Comparison of ENCODE assay signal across 28 mouse cellular contexts in genomic region chr5:52075096-52075495, GRCm38 (mm10).
DNase-seq lines count a peak whose midpoint lies in the region; ATAC-seq and TF ChIP-seq lines count a peak whose summit lies in the region.
"Had no signal": no experiment of that assay in that cellular context is flagged by ENCODE, and none has a peak within 500 bp of the region (broad histone marks: within the 10 kb centered on the region; RNA-seq: fewer than 3 reads in every experiment).

No protein-coding gene starts in this region.

- no peak for TF ChIP-seq POLR2A in MEL (IDR thresholded peaks at IDR 0.05; ENCODE audit: control insufficient read depth in 1 of 2, insufficient read depth in 1 of 2, low read depth in 1 of 2, low read length in 2 of 2, poor library complexity in 1 of 2)

- no peak for ATAC-seq in lung, postnatal 0 days
- peak; percentile 96 for ATAC-seq in granulocyte monocyte progenitor cell, adult 5-6 weeks (replicated peaks; ENCODE audit: poor library complexity, severe bottlenecking)
- ATAC-seq in megakaryocyte, adult 5-6 weeks (ENCODE audit: poor library complexity, severe bottlenecking), result peak; percentile 92
- ATAC-seq: forebrain, embryonic 13.5 days; forebrain, embryonic 16.5 days had no signal

- H3K4me2 ChIP-seq in lung, postnatal 0 days (replicated peaks; ENCODE audit: low read depth, low read length), result no peak overlapping the region
- H3K4me2 ChIP-seq: forebrain, embryonic 13.5 days; heart, embryonic 13.5 days; hindbrain, embryonic 12.5 days; hindbrain, embryonic 15.5 days had no signal

- H3K27me3 ChIP-seq in lung, postnatal 0 days (replicated peaks; ENCODE audit: insufficient read depth, low read length), result no peaks in the 10 kb centered on the region
- no peaks in the 10 kb centered on the region for H3K27me3 ChIP-seq in MEL (ENCODE audit: control insufficient read depth in 1 of 2, insufficient read depth in 2 of 2, low read length in 2 of 2)
- H3K27me3 ChIP-seq: CH12.LX; forebrain, embryonic 13.5 days; heart, embryonic 13.5 days; hindbrain, embryonic 12.5 days; hindbrain, embryonic 15.5 days had no signal

- peak; percentile 14 for DNase-seq in lung, postnatal 0 days (ENCODE audit: low spot score)
- no peak for DNase-seq in lung, postnatal 10 days
- peak; percentile 50 for DNase-seq in MEL (ENCODE audit: low read depth, low spot score)
- no peak for DNase-seq in layer of hippocampus, adult 9-10 months (ENCODE audit: low spot score)
- no peak for DNase-seq in left cerebral cortex, adult 11 months (ENCODE audit: low spot score)
- no peak for DNase-seq in cerebellum, postnatal 25 days
- DNase-seq: adrenal gland, adult 2 months; adrenal gland, postnatal 14 days; B cell, adult 2 months; cerebellum, adult 11 months; cerebellum, adult 2 months; cerebellum, adult 9-11 months; cerebellum, postnatal 36 days; gastrocnemius, postnatal 10 days; gastrocnemius, postnatal 36 days; heart, adult 18-20 months; heart, postnatal 14 days; heart, postnatal 4 days had no signal

- H3K36me3 ChIP-seq in lung, postnatal 0 days (ENCODE audit: insufficient read depth, low read length), result no peaks in the 10 kb centered on the region
- no peaks in the 10 kb centered on the region for H3K36me3 ChIP-seq in MEL (ENCODE audit: control insufficient read depth in 1 of 2, insufficient read depth in 2 of 2, low read length in 2 of 2)
- H3K36me3 ChIP-seq: forebrain, embryonic 10.5 days; G1E; heart, embryonic 13.5 days; hindbrain, embryonic 12.5 days; hindbrain, embryonic 15.5 days had no signal

- TF ChIP-seq CTCF in lung, postnatal 0 days (IDR thresholded peaks at IDR 0.05), result no peak
- no peak for TF ChIP-seq CTCF in MEL (IDR thresholded peaks at IDR 0.05 in 2 of 3, conservative IDR thresholded peaks at IDR 0.05 in 1 of 3; ENCODE audit: control insufficient read depth in 1 of 3, insufficient read depth in 1 of 3, low read depth in 2 of 3, low read length in 3 of 3, poor library complexity in 1 of 3, severe bottlenecking in 1 of 3)

- no peak overlapping the region for H3K27ac ChIP-seq in lung, postnatal 0 days (ENCODE audit: low read length)
- no peak overlapping the region for H3K27ac ChIP-seq in MEL (ENCODE audit: control insufficient read depth, low read depth, low read length)
- H3K27ac ChIP-seq: forebrain, embryonic 10.5 days; forebrain, embryonic 13.5 days; heart, embryonic 13.5 days; hindbrain, embryonic 12.5 days; hindbrain, embryonic 15.5 days had no signal

- no peaks in the 10 kb centered on the region for H3K79me2 ChIP-seq in MEL (ENCODE audit: control insufficient read depth, insufficient read depth, low read length, poor library complexity)

- no peak overlapping the region for H3K9ac ChIP-seq in lung, postnatal 0 days (replicated peaks; ENCODE audit: low read depth)
- H3K9ac ChIP-seq in MEL (ENCODE audit: control insufficient read depth, low read depth, low read length, poor library complexity, severe bottlenecking), result no peak overlapping the region
- H3K9ac ChIP-seq: forebrain, embryonic 13.5 days; heart, embryonic 13.5 days; hindbrain, embryonic 12.5 days; hindbrain, embryonic 15.5 days had no signal

- H3K4me3 ChIP-seq in lung, postnatal 0 days (ENCODE audit: low read depth, low read length), result no peak overlapping the region
- no peak overlapping the region for H3K4me3 ChIP-seq in MEL (ENCODE audit: control insufficient read depth in 1 of 2, insufficient read depth in 1 of 2, low read depth in 2 of 2, low read length in 2 of 2)
- H3K4me3 ChIP-seq: forebrain, embryonic 10.5 days; forebrain, embryonic 13.5 days; heart, embryonic 13.5 days; hindbrain, embryonic 12.5 days; hindbrain, embryonic 15.5 days had no signal

- 76% methylated on average over 2 of the region's 2 CpGs for WGBS in lung, postnatal 0 days

- no peak for TF ChIP-seq EP300 in lung, postnatal 0 days (IDR thresholded peaks at IDR 0.05)
- no peak for TF ChIP-seq EP300 in MEL (IDR thresholded peaks at IDR 0.05; ENCODE audit: low read depth in 1 of 2, low read length in 2 of 2)

- no peak for TF ChIP-seq RAD21 in MEL (IDR thresholded peaks at IDR 0.05; ENCODE audit: low read depth, low read length)

- no peaks in the 10 kb centered on the region for H3K9me3 ChIP-seq in lung, postnatal 0 days (ENCODE audit: low read length)
- H3K9me3 ChIP-seq in MEL (replicated peaks; ENCODE audit: insufficient read depth, low read length), result no peaks in the 10 kb centered on the region
- H3K9me3 ChIP-seq: forebrain, embryonic 10.5 days; heart, embryonic 13.5 days; hindbrain, embryonic 12.5 days; hindbrain, embryonic 15.5 days had no signal

- no peaks in the 10 kb centered on the region for H3K4me1 ChIP-seq in lung, postnatal 0 days (ENCODE audit: insufficient read depth, low read depth, low read length)
- peaks cover 0 to 2% of the 10 kb centered on the region in 2 experiments; a peak in 1 of 4 replicates for H3K4me1 ChIP-seq in MEL (ENCODE audit: control insufficient read depth in 1 of 2, insufficient read depth in 2 of 2, low read length in 2 of 2)
- H3K4me1 ChIP-seq: forebrain, embryonic 10.5 days; forebrain, embryonic 13.5 days; heart, embryonic 13.5 days; hindbrain, embryonic 12.5 days; hindbrain, embryonic 15.5 days had no signal

TF ChIP-seq in MEL, 35 proteins besides CTCF, POLR2A, EP300 and RAD21:
- TF ChIP-seq MAX (IDR thresholded peaks at IDR 0.05; ENCODE audit: low read length) (0 out of 2 replicates have a peak, but pooled peaks have one; percentile 26), MYB (IDR thresholded peaks at IDR 0.05; ENCODE audit: low read depth, low read length) (no peak)

Comparison
In these comparisons a context has a peak if more than half of its experiments do, and no peak if none do; other contexts are left out.
1. DNase-seq: peak in lung, postnatal 0 days (single experiment) and MEL (single experiment); none in lung, postnatal 10 days (single experiment), layer of hippocampus, adult 9-10 months (single experiment), left cerebral cortex, adult 11 months (single experiment) and cerebellum, postnatal 25 days (0 of 2).